Mouse (Mus musculus): Measurements from ENCODE around the gene Zfp704.

GRCm38 (mm10) chr3:9441566-9442540 lies 168.0 kb downstream of the Zfp704 start:
- TF ChIP-seq CTCF (IDR thresholded peaks at IDR 0.05; ENCODE audit: low read depth, low read length) (no peak), GATA2 (IDR thresholded peaks at IDR 0.05; ENCODE audit: borderline replicate concordance, low read depth, low read length) (no peak), GATA1 (IDR thresholded peaks at IDR 0.05; ENCODE audit: borderline replicate concordance, low read length) (no peak), TAL1 (conservative IDR thresholded peaks at IDR 0.05; ENCODE audit: low read depth, low read length) (no peak), POLR2AphosphoS5 (IDR thresholded peaks at IDR 0.05; ENCODE audit: insufficient replicate concordance, low read depth, low read length) (no peak)

Data from G1E (cell line).